Mouse (Mus musculus) cerebellum, adult 11 months (tissue): ENCODE measurements around the gene 1110025L11Rik.
"Not testable (repeated sequence)": the region's sequence is repeated elsewhere in the genome, so short reads cannot be mapped to it uniquely, and the experiment has no call there.

Source experiments
- DNase-seq: peaks from one replicate; pipeline ENCODE4 v3.0.0; 2022

1110025L11Rik gene

DNA sequence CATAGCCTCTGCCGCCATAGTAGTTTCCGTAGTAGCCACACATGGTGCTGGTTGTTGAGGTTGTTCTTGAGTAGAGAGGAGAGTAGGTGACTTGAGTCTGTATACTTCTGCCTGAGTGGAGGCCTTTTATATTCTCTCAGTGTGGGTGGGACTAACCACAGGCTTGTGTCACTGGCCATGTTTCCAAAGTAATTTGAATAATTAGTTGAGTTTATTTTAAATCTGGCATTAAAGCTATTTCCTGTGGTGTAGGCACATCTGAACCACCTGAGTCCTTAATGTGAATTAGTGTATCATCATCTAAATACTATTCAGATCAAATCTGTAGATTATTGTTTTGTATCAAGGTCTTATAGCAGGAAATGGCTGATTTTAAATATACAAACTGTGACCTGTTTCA lies at the start of gene 1110025L11Rik:
Gene 1110025L11Rik, minus strand, starts transcription at position 101 of the 400 bp plus-strand sequence.
- DNase-seq = not testable (repeated sequence)

DNA sequence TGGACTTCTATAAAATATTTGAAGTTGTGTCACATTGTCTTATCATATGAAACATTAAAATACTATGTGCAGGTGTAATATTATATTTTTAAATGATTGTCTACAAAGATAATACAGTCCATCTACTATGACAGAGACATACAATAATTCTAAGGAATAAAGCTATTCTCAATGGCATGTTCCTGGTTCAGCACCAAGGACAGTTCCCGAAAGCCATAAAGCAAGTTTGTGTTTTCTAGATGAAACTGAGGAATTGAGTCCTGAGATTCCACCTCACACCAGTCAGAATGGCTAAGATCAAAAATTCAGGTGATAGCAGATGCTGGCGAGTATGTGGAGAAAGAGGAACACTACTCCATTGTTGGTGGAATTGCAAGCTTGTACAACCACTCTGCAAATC lies 7.2 kb upstream of the 1110025L11Rik start:
- not testable (repeated sequence) for DNase-seq

DNA sequence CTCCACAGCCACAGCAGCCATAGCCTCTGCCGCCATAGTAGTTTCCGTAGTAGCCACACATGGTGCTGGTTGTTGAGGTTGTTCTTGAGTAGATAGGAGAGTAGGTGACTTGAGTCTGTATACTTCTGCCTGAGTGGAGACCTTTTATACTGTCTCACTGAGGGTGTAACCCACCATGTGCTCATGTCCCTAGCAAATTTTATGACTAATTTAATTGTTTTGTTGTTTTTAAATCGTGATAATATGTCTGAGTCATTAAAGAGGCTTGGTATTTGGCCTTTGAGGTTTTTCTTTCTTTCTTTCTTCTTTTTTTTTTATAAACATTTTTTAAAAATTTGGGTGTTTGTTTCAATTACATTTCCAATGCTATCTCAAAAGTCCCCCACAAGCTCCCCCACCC lies 16.0 kb downstream of the 1110025L11Rik start, which contains the start of gene Krtap6-5:
Gene Krtap6-5, minus strand, starts transcription at position 101 of the 400 bp plus-strand sequence.
- DNase-seq = no peak

DNA sequence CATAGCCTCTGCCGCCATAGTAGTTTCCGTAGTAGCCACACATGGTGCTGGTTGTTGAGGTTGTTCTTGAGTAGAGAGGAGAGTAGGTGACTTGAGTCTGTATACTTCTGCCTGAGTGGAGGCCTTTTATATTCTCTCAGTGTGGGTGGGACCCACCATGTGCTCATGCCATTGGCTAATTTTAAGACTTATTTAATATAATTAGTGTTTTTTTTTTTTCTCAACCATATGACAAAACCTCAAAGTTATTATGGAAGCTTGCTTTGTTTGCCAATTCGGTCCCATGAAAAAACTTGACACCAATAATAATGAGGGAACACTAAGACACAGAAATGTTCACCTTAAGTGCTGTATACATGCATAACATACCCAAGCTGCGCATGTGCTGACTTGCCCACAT lies 22.4 kb downstream of the 1110025L11Rik start, which contains the start of gene Gm10228:
Gene Gm10228, minus strand, starts transcription at position 101 of the 400 bp plus-strand sequence.
- not testable (repeated sequence) for DNase-seq

DNA sequence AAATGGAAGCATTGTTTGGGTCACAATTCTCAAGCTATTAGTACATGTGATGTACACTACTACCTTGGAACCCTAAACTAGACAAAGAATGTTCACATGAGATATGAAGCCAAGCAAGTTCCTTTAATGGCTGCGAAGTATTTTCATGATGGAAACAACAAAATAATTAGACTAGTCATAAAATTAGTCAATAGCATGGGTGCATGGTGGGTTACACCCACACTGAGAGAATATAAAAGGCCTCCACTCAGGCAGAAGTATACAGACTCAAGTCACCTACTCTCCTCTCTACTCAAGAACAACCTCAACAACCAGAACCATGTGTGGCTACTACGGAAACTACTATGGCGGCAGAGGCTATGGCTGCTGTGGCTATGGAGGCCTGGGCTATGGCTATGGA lies 32.4 kb downstream of the 1110025L11Rik start, which contains the start of gene Krtap6-1:
Gene Krtap6-1, plus strand, starts transcription at position 301 of the 400 bp plus-strand sequence.
- DNase-seq = not testable (repeated sequence)

DNA sequence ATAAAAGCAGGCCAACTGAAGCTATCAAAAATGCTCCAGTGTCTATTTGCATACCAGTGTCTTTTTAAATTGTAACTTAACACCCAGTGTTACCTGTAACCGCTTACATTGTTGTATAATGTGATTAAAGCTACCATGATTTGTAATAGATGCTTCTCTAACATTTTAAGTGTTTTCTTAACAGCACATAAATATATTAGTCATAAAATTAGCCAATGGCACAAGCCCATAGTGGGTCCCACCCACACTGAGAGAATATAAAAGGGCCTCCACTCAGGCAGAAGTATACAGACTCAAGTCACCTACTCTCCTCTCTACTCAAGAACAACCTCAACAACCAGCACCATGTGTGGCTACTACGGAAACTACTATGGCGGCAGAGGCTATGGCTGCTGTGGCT lies 48.8 kb downstream of the 1110025L11Rik start, which contains the start of gene Gm10229:
Gene Gm10229, plus strand, starts transcription at position 301 of the 400 bp plus-strand sequence.
- not testable (repeated sequence) for DNase-seq

DNA sequence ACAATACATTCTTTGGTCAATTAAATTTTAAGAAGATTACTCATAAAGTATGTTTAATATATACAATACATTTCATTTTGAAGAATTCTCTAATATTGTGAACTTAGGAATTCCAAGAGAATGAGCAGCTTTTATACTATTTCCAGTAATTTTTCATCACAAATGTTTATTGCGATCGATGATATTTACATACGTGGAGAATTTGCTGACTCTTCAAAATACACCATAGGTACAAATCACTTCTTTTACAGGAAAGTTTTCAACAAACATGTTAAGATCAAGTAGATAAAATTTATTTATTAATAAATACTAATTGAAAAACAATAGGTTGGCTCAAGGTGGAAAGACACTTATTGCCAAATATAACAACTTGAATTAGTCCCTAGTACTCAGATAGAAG lies 49.8 kb downstream of the 1110025L11Rik start:
- no peak for DNase-seq
